Mouse (Mus musculus): ENCODE data around the gene Pqbp1.

The Pqbp1 gene

GRCm38 (mm10) chrX:7878495-7878894, 20.6 kb downstream of the Pqbp1 start:
- DNase-seq (ENCODE audit: low spot score), result peak; percentile 4

GRCm38 (mm10) chrX:7878007-7878419, 21.1 kb downstream of the Pqbp1 start, which contains the start of gene Pim2:
Pim2 (plus strand) TSS chrX:7878262.
- DNase-seq (ENCODE audit: low spot score), result peak; percentile 81

GRCm38 (mm10) chrX:7869826-7870225, 29.2 kb downstream of the Pqbp1 start:
- DNase-seq (ENCODE audit: low spot score), result no peak

- DNase-seq (ENCODE audit: low spot score), result no peak
Observed at GRCm38 (mm10) chrX:7868506-7868905, 30.6 kb downstream of the Pqbp1 start.

GRCm38 (mm10) chrX:7867141-7867540, 31.9 kb downstream of the Pqbp1 start:
- DNase-seq (ENCODE audit: low spot score), result no peak

GRCm38 (mm10) chrX:7865786-7866185, 33.3 kb downstream of the Pqbp1 start:
- no peak for DNase-seq (ENCODE audit: low spot score)

- DNase-seq (ENCODE audit: low spot score), result no peak
Observed at GRCm38 (mm10) chrX:7865343-7865742, 33.7 kb downstream of the Pqbp1 start.

GRCm38 (mm10) chrX:7864551-7864950, 34.5 kb downstream of the Pqbp1 start:
- no peak for DNase-seq (ENCODE audit: low spot score)

- no peak for DNase-seq (ENCODE audit: low spot score)
Observed at GRCm38 (mm10) chrX:7863181-7863580, 35.9 kb downstream of the Pqbp1 start.

GRCm38 (mm10) chrX:7859191-7859753, 39.8 kb downstream of the Pqbp1 start:
- DNase-seq (ENCODE audit: low spot score), result no peak

GRCm38 (mm10) chrX:7854578-7854977, 44.5 kb downstream of the Pqbp1 start:
- no peak for DNase-seq (ENCODE audit: low spot score)

- DNase-seq (ENCODE audit: low spot score), result no peak
Observed at GRCm38 (mm10) chrX:7847845-7848244, 51.2 kb downstream of the Pqbp1 start.

All from urinary bladder, postnatal 14 days (tissue).